Mouse (Mus musculus): ENCODE measurements around the gene Mapk9. TPM values are rescaled to one million over a fixed set of nuclear protein-coding genes. Genes with fewer than 3 reads are reported as not detected.

Gene Mapk9
- polyA plus RNA-seq, 1 experiment from 2014 or later: 16.7 TPM

DNA sequence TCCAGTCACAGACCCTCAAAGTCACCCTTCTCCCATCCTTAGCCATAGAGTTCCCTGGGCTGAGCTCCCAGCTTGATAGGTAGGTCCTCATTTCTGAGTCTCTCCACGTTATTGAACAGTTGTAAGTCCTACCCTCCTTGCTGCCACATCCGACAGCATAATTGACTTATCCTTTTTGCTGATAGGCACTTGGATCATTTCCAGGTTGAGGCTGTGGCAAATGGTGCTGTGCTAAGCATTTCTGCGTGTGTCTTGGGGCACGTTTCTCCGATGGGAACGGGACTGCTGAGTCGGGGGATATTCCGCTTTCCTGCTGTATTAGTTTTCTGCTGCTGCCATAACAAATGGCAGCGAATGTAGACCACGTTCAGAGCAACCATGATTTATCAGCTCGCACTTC, 47.3 kb downstream of the Mapk9 start:
- no peak overlapping the region for H3K4me3 ChIP-seq (replicated peaks)
- H3K4me1 ChIP-seq (replicated peaks): 0 out of 2 replicates have a peak, but pooled peaks cover 3% of the 10 kb centered on the region
- peaks cover 15% of the 10 kb centered on the region for H3K27me3 ChIP-seq
- no peak overlapping the region for H3K27ac ChIP-seq (replicated peaks)
- peaks cover 2% of the 10 kb centered on the region; the same call in 1 of the 2 replicates for H3K36me3 ChIP-seq (replicated peaks)
- H3K9me3 ChIP-seq (replicated peaks): no peaks in the 10 kb centered on the region
- no peak for ATAC-seq (ENCODE audit: insufficient read depth)
- no peak overlapping the region for H3K9ac ChIP-seq
- WGBS (ENCODE audit: insufficient replicate concordance): 56% methylated on average over 11 of the region's 11 CpGs
- H3K4me2 ChIP-seq: no peak overlapping the region

DNA sequence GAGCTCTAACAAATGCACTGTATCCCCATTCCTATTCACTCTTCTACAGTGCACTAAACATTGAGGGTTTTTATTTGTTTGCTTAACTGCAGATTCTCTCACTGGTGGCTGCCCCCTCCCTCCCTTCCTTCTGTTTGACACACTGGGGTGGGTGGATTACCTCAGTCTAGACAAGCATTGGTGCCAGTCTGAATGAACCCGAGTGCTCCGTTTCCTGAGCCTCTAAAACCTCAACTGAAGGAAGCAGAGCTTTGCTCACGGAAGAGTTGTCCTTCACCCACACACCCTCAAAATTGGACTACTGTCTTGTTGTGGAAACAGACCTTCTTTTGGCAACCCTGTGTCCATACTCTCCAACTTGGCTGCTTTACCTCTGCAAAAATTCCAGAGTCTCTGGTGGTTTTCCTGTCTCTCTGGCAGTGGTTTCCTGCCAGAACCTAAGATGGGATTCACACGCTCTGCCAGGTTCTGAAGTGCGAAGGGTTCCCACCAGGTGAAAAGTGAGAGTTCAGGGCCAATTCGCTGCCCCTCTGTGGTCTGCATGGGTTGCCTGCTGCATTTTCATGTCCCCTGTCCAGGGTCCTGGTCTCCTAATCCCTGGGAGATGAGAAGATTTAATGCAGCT, 49.5 kb downstream of the Mapk9 start:
- H3K27ac ChIP-seq (replicated peaks): no peak overlapping the region
- peaks cover 38% of the 10 kb centered on the region for H3K27me3 ChIP-seq
- no peak overlapping the region for H3K4me3 ChIP-seq (replicated peaks)
- no peaks in the 10 kb centered on the region for H3K36me3 ChIP-seq (replicated peaks)
- no peak overlapping the region for H3K9ac ChIP-seq
- no peak overlapping the region for H3K4me2 ChIP-seq
- 8% methylated on average over 6 of the region's 6 CpGs for WGBS (ENCODE audit: insufficient replicate concordance)
- H3K9me3 ChIP-seq (replicated peaks): no peaks in the 10 kb centered on the region
- no peak for ATAC-seq (ENCODE audit: insufficient read depth)
- H3K4me1 ChIP-seq (replicated peaks): 0 out of 2 replicates have a peak, but pooled peaks cover 3% of the 10 kb centered on the region

DNA sequence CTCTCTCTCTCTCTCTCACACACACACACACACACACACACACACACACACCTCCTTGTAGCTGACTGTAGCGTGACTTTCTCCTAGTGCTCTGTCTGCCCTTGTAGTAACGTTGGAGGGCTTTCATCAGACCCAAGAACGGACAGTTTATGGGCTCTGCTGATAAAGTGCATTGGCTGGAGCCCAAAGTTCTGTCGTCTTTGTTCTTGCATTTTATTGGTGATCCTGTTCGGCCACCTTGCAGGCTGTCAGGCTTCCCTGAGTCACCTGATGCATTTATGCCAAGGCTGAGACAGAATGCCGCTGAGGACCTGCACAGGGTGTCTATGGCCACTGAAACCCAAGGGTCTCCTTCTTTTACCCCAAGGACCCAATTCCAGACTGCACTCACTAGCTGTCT, 53.5 kb downstream of the Mapk9 start:
- peaks cover 68% of the 10 kb centered on the region for H3K27me3 ChIP-seq

DNA sequence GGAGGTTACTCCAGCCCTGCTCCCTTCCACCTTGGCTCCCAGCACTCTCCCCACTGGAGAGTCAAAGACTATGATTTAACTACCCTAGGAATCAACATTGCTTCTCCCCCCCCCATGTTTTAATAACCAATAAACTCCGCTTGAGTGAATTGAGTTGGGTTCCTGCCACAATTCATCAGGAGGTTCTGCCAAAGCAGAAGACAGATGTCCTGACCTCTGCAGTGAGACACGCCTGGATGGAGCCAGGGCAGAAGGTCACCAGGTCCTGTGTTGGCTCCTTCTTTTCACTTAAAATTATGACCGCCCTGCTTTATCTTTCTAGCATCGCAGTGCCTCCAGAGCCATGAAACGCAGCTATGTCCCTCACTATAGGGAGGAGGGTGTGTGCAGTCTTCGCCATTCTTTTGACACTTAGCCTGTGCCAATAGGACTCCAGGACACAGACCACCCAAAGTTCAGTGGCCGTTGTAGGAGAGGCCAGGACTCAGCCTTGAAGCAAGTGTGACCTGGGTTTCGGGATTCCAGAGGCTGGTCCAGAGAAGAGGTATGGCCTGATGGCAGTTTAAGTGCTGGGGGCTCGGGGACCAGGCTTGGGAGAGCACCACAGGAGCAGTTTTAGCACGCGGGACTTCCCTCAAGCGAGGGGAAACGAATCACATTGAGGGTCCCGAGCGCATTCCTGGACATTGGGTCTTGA, 54.6 kb downstream of the Mapk9 start:
- 27% methylated on average over 15 of the region's 15 CpGs for WGBS (ENCODE audit: insufficient replicate concordance)
- Histone ChIP-seq H3K36me3 (replicated peaks) (no peaks in the 10 kb centered on the region), H3K9ac (no peak overlapping the region), H3K4me3 (replicated peaks) (peak overlapping the region; percentile 54), H3K27ac (replicated peaks) (no peak overlapping the region), H3K27me3 (peaks cover 66% of the 10 kb centered on the region), H3K9me3 (replicated peaks) (no peaks in the 10 kb centered on the region), H3K4me1 (replicated peaks) (peaks cover 6% of the 10 kb centered on the region), H3K4me2 (peak overlapping the region; percentile 87)
- no peak for ATAC-seq (ENCODE audit: insufficient read depth)

More for the DNA sequence above, 53.5 kb downstream of the Mapk9 start:
- Histone ChIP-seq H3K4me2 (no peak overlapping the region), H3K36me3 (replicated peaks) (no peaks in the 10 kb centered on the region), H3K4me1 (replicated peaks) (peaks cover 6% of the 10 kb centered on the region), H3K9me3 (replicated peaks) (no peaks in the 10 kb centered on the region), H3K4me3 (replicated peaks) (no peak overlapping the region), H3K27ac (replicated peaks) (no peak overlapping the region), H3K9ac (no peak overlapping the region)
- 34% methylated on average over 6 of the region's 6 CpGs for WGBS (ENCODE audit: insufficient replicate concordance)
- ATAC-seq (ENCODE audit: insufficient read depth): no peak

DNA sequence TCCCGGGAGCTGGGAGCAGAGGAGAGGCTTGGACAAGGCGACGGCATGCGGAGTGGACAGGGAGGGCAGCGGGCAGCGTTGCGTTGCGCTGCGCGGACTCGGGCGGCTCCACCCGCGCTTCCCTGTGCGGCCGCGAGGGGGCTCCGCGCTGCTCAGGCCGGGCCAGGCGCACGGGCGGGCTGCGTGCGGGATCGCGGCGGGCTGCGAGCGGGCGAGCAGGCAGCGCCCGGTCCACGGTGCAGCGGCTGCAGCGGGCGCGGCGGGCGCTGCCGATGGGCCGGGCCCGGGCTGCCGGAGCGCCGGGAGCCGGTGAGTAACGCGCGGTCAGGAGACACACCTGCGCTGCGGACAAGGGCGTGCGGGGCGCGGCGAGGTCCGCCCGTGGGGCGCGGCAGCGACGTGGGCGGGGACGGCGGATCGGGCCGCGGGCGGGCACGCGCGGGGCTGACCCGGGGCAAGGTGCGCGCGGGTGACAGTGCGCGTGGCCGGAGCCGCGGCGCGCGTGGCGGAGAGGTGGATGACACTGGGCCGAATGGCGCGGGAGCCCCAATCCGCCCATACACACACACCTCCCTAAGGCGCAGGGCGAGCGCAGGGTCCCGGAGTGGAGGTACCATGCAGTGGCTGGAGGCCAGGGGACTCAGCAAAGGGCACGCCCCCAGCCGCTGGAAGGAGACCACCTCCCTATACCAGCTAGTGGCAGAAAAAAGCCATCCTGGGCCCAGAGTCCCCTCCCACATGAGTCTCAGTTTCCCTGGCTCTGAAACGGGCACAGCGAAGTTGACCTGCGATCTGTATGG, 55.3 kb downstream of the Mapk9 start, which contains the start of gene Rasgef1c:
TSS of gene Rasgef1c (plus strand) at position 177 of the 800 bp plus-strand sequence.
- H3K36me3 ChIP-seq (replicated peaks): no peaks in the 10 kb centered on the region
- ATAC-seq (ENCODE audit: insufficient read depth): no peak; the same call in 1 of the 2 replicates
- H3K4me2 ChIP-seq: peak within 1 kb of the TSS; percentile 87
- no peak within 1 kb of the TSS for H3K9ac ChIP-seq
- H3K27me3 ChIP-seq: peaks cover 61% of the 10 kb centered on the region
- WGBS (ENCODE audit: insufficient replicate concordance): 2% methylated on average over 95 of the region's 99 CpGs
- no peaks in the 10 kb centered on the region for H3K9me3 ChIP-seq (replicated peaks)
- H3K27ac ChIP-seq (replicated peaks): no peak within 1 kb of the TSS
- H3K4me3 ChIP-seq (replicated peaks): peak within 1 kb of the TSS; percentile 54
- peaks cover 6% of the 10 kb centered on the region for H3K4me1 ChIP-seq (replicated peaks)

DNA sequence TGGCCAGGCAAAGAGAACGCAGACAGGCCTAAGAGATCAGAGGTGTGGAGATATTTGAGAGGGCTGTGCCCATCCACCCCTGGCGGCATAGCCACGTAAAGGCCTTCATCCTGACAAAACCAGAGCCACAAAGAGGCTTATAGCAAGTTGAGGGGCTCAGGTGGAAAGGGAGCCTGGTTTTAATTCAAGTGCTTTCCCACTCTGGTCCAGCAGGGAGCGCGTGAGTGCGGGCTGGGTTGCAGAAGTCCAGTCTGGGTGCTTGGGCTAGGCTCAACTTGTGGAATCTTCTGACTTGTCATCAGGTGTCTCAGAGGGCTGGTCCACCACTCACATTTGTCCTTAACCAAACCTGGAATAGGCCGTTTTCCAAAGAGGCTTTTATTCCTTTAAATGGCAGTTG, 56.8 kb downstream of the Mapk9 start:
- WGBS (ENCODE audit: insufficient replicate concordance): 8% methylated on average over 7 of the region's 7 CpGs
- Histone ChIP-seq H3K27ac (replicated peaks) (no peak overlapping the region), H3K4me3 (replicated peaks) (no peak overlapping the region), H3K9ac (no peak overlapping the region), H3K4me1 (replicated peaks) (peaks cover 6% of the 10 kb centered on the region), H3K9me3 (replicated peaks) (no peaks in the 10 kb centered on the region), H3K4me2 (no peak overlapping the region), H3K36me3 (replicated peaks) (no peaks in the 10 kb centered on the region), H3K27me3 (peaks cover 61% of the 10 kb centered on the region)
- ATAC-seq (ENCODE audit: insufficient read depth): no peak

DNA sequence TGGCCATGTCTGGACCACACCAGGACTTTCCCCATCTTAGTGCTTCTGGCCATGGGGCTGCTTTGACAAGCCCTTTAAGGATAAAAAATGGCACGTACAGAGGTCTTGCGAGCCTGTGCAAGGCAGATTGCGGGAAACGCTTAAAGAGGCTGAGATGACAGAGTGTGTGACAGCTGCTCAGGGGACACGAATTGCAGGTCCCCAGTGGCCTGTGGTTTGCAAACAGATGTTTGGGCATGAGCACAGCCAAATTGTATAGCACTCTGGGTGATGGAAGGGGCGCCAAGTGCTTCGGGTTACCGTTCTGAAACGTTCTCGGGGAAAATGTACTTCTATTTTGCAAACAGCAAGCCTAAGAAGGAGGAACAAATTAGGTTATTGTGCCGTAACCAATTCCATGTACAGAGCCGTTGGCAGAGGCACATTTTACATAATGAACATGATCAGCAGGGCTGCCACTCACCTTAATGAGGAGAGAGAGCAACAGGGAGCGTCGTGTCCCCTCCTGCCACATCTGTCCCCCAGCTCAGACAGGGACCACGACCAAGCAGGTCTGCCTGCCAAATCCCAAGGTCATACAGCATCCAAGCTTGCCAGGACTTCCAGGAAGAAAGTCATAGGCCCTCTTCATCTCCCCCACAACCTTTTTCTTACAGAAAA, 72.1 kb downstream of the Mapk9 start:
- Histone ChIP-seq H3K9me3 (replicated peaks) (no peaks in the 10 kb centered on the region), H3K36me3 (replicated peaks) (no peaks in the 10 kb centered on the region), H3K4me3 (replicated peaks) (no peak overlapping the region), H3K27ac (replicated peaks) (no peak overlapping the region), H3K4me1 (replicated peaks) (no peaks in the 10 kb centered on the region), H3K9ac (no peak overlapping the region), H3K27me3 (peaks cover 4% of the 10 kb centered on the region; the same call in 1 of the 2 replicates), H3K4me2 (no peak overlapping the region)
- ATAC-seq (ENCODE audit: insufficient read depth): no peak
- 60% methylated on average over 15 of the region's 15 CpGs for WGBS (ENCODE audit: insufficient replicate concordance)

DNA sequence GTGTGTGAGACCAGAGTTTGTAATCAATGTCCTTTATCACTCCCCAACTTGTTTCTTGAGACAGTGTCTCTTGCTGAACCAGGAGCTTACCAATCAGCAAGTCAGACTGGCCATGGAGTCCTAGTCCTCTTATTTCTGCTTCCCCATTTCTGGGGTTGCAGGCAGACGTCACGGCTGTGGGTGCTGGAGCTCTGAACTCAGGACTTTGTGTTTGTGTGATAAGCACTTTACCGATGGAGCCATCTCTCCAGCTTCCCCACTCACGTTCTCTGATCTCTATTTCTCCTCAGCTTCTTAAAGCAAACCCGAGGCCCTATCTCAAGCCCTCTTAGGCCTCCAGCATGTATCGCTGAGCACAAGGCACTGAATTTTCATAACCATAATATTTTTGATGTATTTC, 72.8 kb downstream of the Mapk9 start:
- Histone ChIP-seq H3K4me3 (replicated peaks) (no peak overlapping the region), H3K27me3 (peaks cover 4% of the 10 kb centered on the region; the same call in 1 of the 2 replicates), H3K4me2 (no peak overlapping the region), H3K9ac (no peak overlapping the region), H3K36me3 (replicated peaks) (no peaks in the 10 kb centered on the region), H3K4me1 (replicated peaks) (no peaks in the 10 kb centered on the region), H3K27ac (replicated peaks) (no peak overlapping the region), H3K9me3 (replicated peaks) (no peaks in the 10 kb centered on the region)
- 26% methylated on average over 6 of the region's 6 CpGs for WGBS (ENCODE audit: insufficient replicate concordance)
- no peak for ATAC-seq (ENCODE audit: insufficient read depth)

DNA sequence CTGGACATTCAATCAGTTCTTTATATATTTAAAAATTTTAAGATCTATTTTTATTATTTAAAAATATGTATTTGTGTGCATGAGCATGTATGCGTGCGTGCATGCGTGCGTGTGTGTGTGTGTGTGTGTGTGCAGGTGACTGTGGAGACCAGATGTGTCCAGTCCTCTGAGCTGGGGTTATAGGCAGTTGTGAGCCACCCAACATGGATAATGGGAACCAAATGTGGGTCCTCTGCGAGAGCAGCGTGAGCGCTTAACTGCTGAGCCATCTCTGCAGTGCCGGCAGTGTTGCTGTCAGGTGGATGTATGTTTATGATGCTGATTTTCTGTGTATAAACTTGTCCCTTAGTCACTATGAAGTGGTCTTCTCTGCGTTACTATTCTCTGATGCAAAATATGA, 77.0 kb downstream of the Mapk9 start:
- 79% methylated on average over 9 of the region's 9 CpGs for WGBS (ENCODE audit: insufficient replicate concordance)
- Histone ChIP-seq H3K4me2 (no peak overlapping the region), H3K36me3 (replicated peaks) (no peaks in the 10 kb centered on the region), H3K9ac (no peak overlapping the region), H3K27ac (replicated peaks) (no peak overlapping the region), H3K4me1 (replicated peaks) (no peaks in the 10 kb centered on the region), H3K27me3 (peaks cover 26% of the 10 kb centered on the region), H3K4me3 (replicated peaks) (no peak overlapping the region), H3K9me3 (replicated peaks) (no peaks in the 10 kb centered on the region)
- ATAC-seq (ENCODE audit: insufficient read depth): no peak

DNA sequence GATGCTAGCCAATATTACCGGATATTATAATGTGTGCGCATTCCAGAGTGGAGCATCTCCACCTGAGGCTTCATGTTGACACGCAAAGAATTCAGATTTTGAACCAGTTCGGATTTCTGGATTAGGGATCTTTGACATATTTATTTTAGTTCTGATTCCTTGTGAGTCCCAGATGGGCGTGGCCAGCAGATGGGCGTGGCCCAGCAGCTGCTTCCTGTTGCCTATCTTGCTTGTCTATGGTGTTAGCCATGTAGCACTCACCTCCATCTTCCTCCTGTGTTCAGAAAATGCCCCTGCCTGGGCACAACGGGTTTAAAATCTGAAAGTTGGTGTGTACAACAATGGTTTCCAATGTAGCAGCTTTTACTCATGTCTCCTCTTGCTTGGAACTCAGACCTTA, 79.6 kb downstream of the Mapk9 start:
- H3K27ac ChIP-seq (replicated peaks): no peak overlapping the region
- ATAC-seq (ENCODE audit: insufficient read depth): no peak
- 46% methylated on average over 7 of the region's 7 CpGs for WGBS (ENCODE audit: insufficient replicate concordance)
- no peak overlapping the region for H3K4me2 ChIP-seq
- no peak overlapping the region for H3K9ac ChIP-seq
- no peaks in the 10 kb centered on the region for H3K36me3 ChIP-seq (replicated peaks)
- no peaks in the 10 kb centered on the region for H3K4me1 ChIP-seq (replicated peaks)
- H3K9me3 ChIP-seq (replicated peaks): no peaks in the 10 kb centered on the region
- no peak overlapping the region for H3K4me3 ChIP-seq (replicated peaks)
- H3K27me3 ChIP-seq: peaks cover 28% of the 10 kb centered on the region

DNA sequence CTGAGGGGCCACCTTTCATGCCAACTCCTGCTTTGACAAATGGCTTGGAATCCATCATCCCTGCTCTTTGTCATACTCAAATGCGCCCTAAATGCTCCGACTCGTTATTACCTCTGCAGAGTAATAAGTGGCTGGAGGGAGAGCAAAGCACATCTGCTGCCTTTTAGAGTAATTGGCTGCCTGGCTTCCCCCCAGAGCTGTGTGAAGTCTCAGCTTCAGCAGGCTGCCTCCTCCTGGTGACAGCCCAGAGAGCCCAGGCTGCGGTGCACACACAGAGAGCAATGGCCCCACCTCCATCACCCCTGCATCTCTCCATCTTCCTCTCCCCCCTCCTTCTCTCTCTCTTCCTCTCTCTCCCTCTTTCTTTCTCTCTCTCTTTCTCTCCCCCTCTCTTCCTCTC, 80.6 kb downstream of the Mapk9 start:
- no peaks in the 10 kb centered on the region for H3K4me1 ChIP-seq (replicated peaks)
- H3K9me3 ChIP-seq (replicated peaks): no peaks in the 10 kb centered on the region
- no peaks in the 10 kb centered on the region for H3K36me3 ChIP-seq (replicated peaks)
- WGBS (ENCODE audit: insufficient replicate concordance): 36% methylated on average over 4 of the region's 4 CpGs
- no peak overlapping the region for H3K9ac ChIP-seq
- no peak overlapping the region for H3K27ac ChIP-seq (replicated peaks)
- ATAC-seq (ENCODE audit: insufficient read depth): no peak
- no peak overlapping the region for H3K4me3 ChIP-seq (replicated peaks)
- peaks cover 28% of the 10 kb centered on the region for H3K27me3 ChIP-seq
- no peak overlapping the region for H3K4me2 ChIP-seq
